Mouse (Mus musculus) intestine, postnatal 0 days (tissue): ENCODE measurements around the gene Olig3. TPM values are rescaled to one million over a fixed set of nuclear protein-coding genes. Genes with fewer than 3 reads are reported as not detected.

ENCODE experiments used
- ATAC-seq: fragments of 200-750 bp; cut with Nextera tagmentation; 2 replicates; pipeline ENCODE4 v1.8.0; 2017; ENCODE audit warnings: mild to moderate bottlenecking, moderate TSS enrichment, moderate library complexity
- H3K27ac ChIP-seq: fragments of 300-500 bp; sonication (generic); 2 replicates; pipeline ENCODE4 v1.5.1; 2014; ENCODE audit warnings: mild to moderate bottlenecking, low read depth, low read length, moderate library complexity
- H3K27me3 ChIP-seq: fragments of 300-500 bp; sonication (generic); replicated peaks from 2 replicates; pipeline ENCODE4 v1.6.1; 2014; ENCODE audit warnings: low read length, mixed read lengths; ENCODE audit not compliant: control insufficient read depth, insufficient read depth
- H3K36me3 ChIP-seq: fragments of 300-500 bp; sonication (generic); 2 replicates; pipeline ENCODE4 v1.6.1; 2014; ENCODE audit warnings: mild to moderate bottlenecking, moderate library complexity; ENCODE audit not compliant: control insufficient read depth, insufficient read depth
- H3K4me1 ChIP-seq: fragments of 300-500 bp; sonication (generic); replicated peaks from 2 replicates; pipeline ENCODE4 v1.6.1; 2014; ENCODE audit warnings: antibody characterized with exemption, low read length, mixed read lengths; ENCODE audit not compliant: control insufficient read depth, insufficient read depth
- H3K4me2 ChIP-seq: fragments of 300-500 bp; sonication (generic); replicated peaks from 2 replicates; pipeline ENCODE4 v1.6.1; 2014; ENCODE audit warnings: low read depth, mild to moderate bottlenecking, moderate library complexity
- H3K4me3 ChIP-seq: fragments of 300-500 bp; sonication (generic); 2 replicates; pipeline ENCODE4 v1.5.1; 2014; ENCODE audit warnings: low read depth, low read length
- H3K9ac ChIP-seq: fragments of 300-500 bp; sonication (generic); 2 replicates; pipeline ENCODE4 v1.6.1; 2014; ENCODE audit warnings: mild to moderate bottlenecking, low read depth, low read length
- H3K9me3 ChIP-seq: fragments of 300-500 bp; sonication (generic); 2 replicates; pipeline ENCODE4 v1.6.1; 2016; ENCODE audit warnings: mixed run types; ENCODE audit not compliant: control insufficient read depth
- CTCF ChIP-seq: sonication (generic); IDR thresholded peaks from 2 replicates; pipeline ENCODE4 v1.5.1; 2016; ENCODE audit warnings: low read depth, mild to moderate bottlenecking, control low read depth, antibody characterized with exemption, moderate library complexity
- WGBS: fragments of 180-500 bp; shearing (Covaris S2); extraction: QIAGEN DNeasy Blood & Tissue Kit; methylation state at CpG from one replicate; pipeline ENCODE4 v1.1.7; 2014; 5-methylcytosine and 5-hydroxymethylcytosine counted together
- polyA plus RNA-seq: library from polyadenylated mRNA; unstranded; fragments of >200 nt; fragmentation: Nextera tagmentation; extraction: Ambion mirVana; gene quantifications from 2 replicates; pipeline ENCODE4 v1.2.1, GENCODE M21; 2015

Gene Olig3
- polyA plus RNA-seq, 1 experiment from 2014 or later: not detected

- 65% methylated on average over 9 of the region's 9 CpGs for WGBS
- Histone ChIP-seq H3K9ac (no peak overlapping the region), H3K4me1 (no peaks in the 10 kb centered on the region), H3K4me2 (no peak overlapping the region), H3K27ac (no peak overlapping the region), H3K27me3 (no peaks in the 10 kb centered on the region), H3K9me3 (no peaks in the 10 kb centered on the region), H3K4me3 (no peak overlapping the region), H3K36me3 (no peaks in the 10 kb centered on the region)
- TF ChIP-seq CTCF: no peak
- ATAC-seq: no peak
Measured at GRCm38 (mm10) chr10:19396485-19397137, 40.3 kb downstream of the Olig3 start.

GRCm38 (mm10) chr10:19397396-19397795 lies 41.1 kb downstream of the Olig3 start:
- Histone ChIP-seq H3K9ac (no peak overlapping the region), H3K36me3 (no peaks in the 10 kb centered on the region), H3K27me3 (no peaks in the 10 kb centered on the region), H3K4me2 (no peak overlapping the region), H3K4me1 (no peaks in the 10 kb centered on the region), H3K9me3 (no peaks in the 10 kb centered on the region), H3K4me3 (no peak overlapping the region), H3K27ac (no peak overlapping the region)
- TF ChIP-seq CTCF: no peak
- 88% methylated on average over 12 of the region's 12 CpGs for WGBS
- no peak for ATAC-seq

GRCm38 (mm10) chr10:19401136-19401535 lies 44.8 kb downstream of the Olig3 start:
- ATAC-seq: no peak
- TF ChIP-seq CTCF: no peak
- Histone ChIP-seq H3K4me3 (no peak overlapping the region), H3K4me1 (no peaks in the 10 kb centered on the region), H3K4me2 (no peak overlapping the region), H3K27ac (no peak overlapping the region), H3K9me3 (no peaks in the 10 kb centered on the region), H3K27me3 (no peaks in the 10 kb centered on the region), H3K36me3 (no peaks in the 10 kb centered on the region), H3K9ac (no peak overlapping the region)
- WGBS: 51% methylated on average over 5 of the region's 5 CpGs

GRCm38 (mm10) chr10:19404401-19404800 lies 48.1 kb downstream of the Olig3 start:
- no peak for ATAC-seq
- H3K27me3 ChIP-seq: no peaks in the 10 kb centered on the region
- no peaks in the 10 kb centered on the region for H3K4me1 ChIP-seq
- no peak overlapping the region for H3K27ac ChIP-seq
- no peak for TF ChIP-seq CTCF
- no peaks in the 10 kb centered on the region for H3K9me3 ChIP-seq
- no peak overlapping the region for H3K4me2 ChIP-seq
- H3K36me3 ChIP-seq: no peaks in the 10 kb centered on the region
- no peak overlapping the region for H3K4me3 ChIP-seq
- 27% methylated on average over 1 of the region's 1 CpGs for WGBS
- H3K9ac ChIP-seq: no peak overlapping the region

GRCm38 (mm10) chr10:19405959-19406358 lies 49.6 kb downstream of the Olig3 start:
- TF ChIP-seq CTCF: no peak
- no peaks in the 10 kb centered on the region for H3K27me3 ChIP-seq
- H3K4me2 ChIP-seq: no peak overlapping the region
- H3K9ac ChIP-seq: no peak overlapping the region
- H3K4me3 ChIP-seq: no peak overlapping the region
- H3K4me1 ChIP-seq: no peaks in the 10 kb centered on the region
- 83% methylated on average over 1 of the region's 1 CpGs for WGBS
- no peak for ATAC-seq
- no peak overlapping the region for H3K27ac ChIP-seq
- H3K9me3 ChIP-seq: no peaks in the 10 kb centered on the region
- H3K36me3 ChIP-seq: no peaks in the 10 kb centered on the region

GRCm38 (mm10) chr10:19407168-19407567 lies 50.8 kb downstream of the Olig3 start:
- no peak overlapping the region for H3K9ac ChIP-seq
- H3K9me3 ChIP-seq: no peaks in the 10 kb centered on the region
- H3K4me2 ChIP-seq: no peak overlapping the region
- ATAC-seq: no peak
- H3K4me1 ChIP-seq: no peaks in the 10 kb centered on the region
- H3K27ac ChIP-seq: no peak overlapping the region
- no peak overlapping the region for H3K4me3 ChIP-seq
- no peaks in the 10 kb centered on the region for H3K27me3 ChIP-seq
- WGBS: 82% methylated on average over 3 of the region's 3 CpGs
- TF ChIP-seq CTCF: no peak
- no peaks in the 10 kb centered on the region for H3K36me3 ChIP-seq

Other genes with a start within 250 kb of the Olig3 start
- gene Ifngr1, start 235.4 kb downstream of the Olig3 start, polyA plus RNA-seq: 90.1 and 91.0 TPM in 2 replicates